Mouse (Mus musculus): ENCODE measurements around the gene Zfp655.

DNA sequence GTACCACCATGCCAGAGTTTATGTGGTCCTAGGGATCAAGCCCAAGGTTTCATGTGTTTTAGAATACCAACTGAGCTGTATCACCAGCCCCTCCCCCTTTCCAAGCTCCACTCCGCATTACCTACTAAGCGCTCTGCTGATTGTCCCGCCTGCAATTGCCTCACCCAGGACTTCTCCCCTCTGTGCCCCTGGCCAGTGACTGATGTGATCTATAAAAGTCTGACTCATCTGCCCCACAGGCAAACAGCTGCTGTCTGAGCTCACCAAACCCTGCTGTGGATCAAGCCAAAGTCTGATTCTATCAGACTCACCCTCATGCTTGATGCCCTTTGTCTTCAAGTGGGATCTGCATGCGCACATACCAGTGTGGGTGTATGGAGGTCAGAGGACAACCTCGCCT, 8.7 kb upstream of the Zfp655 start:
- no peak for TF ChIP-seq CTCF (conservative IDR thresholded peaks at IDR 0.05 in 1 of 2, IDR thresholded peaks at IDR 0.05 in 1 of 2; ENCODE audit: low read depth in 2 of 2, low read length in 2 of 2)
- no peak for TF ChIP-seq POLR2A (IDR thresholded peaks at IDR 0.05; ENCODE audit: low read depth, low read length)
- TF ChIP-seq RAD21 (IDR thresholded peaks at IDR 0.05; ENCODE audit: low read depth, low read length): no peak
- TF ChIP-seq RCOR1 (conservative IDR thresholded peaks at IDR 0.05; ENCODE audit: low read depth, low read length): no peak
- no peak for TF ChIP-seq ELF1 (IDR thresholded peaks at IDR 0.05; ENCODE audit: low read depth, low read length)
- no peak for TF ChIP-seq MAZ (IDR thresholded peaks at IDR 0.05; ENCODE audit: low read depth, low read length)
- no peak for TF ChIP-seq TCF12 (IDR thresholded peaks at IDR 0.05; ENCODE audit: low read depth, low read length)
- TF ChIP-seq HCFC1 (IDR thresholded peaks at IDR 0.05; ENCODE audit: low read depth, low read length): no peak
- no peak for TF ChIP-seq USF1 (IDR thresholded peaks at IDR 0.05; ENCODE audit: low read depth, low read length)
